In genomic region chr2:165325521-165326303, GRCm38 (mm10) we compare ENCODE assay signal across 8 mouse cellular contexts. TPM values are rescaled to one million over a fixed set of nuclear protein-coding genes. Genes with fewer than 3 reads are reported as not detected.
DNase-seq lines count a peak whose midpoint lies in the region; ATAC-seq and TF ChIP-seq lines count a peak whose summit lies in the region.

No protein-coding gene starts in this region.

- ATAC-seq in kidney, embryonic 16.5 days (ENCODE audit: low FRiP score, low TSS enrichment), result peak; percentile 44
- peak; percentile 49 for ATAC-seq in lung, embryonic 14.5 days (ENCODE audit: insufficient read depth)
- no peak; the same call in none of the 2 replicates for ATAC-seq in stomach, postnatal 0 days (ENCODE audit: low FRiP score, low TSS enrichment)

- peak overlapping the region; percentile 68 for H3K27ac ChIP-seq in kidney, embryonic 16.5 days (ENCODE audit: low read length)
- H3K27ac ChIP-seq in hindbrain, embryonic 10.5 days, result peak overlapping the region; percentile 91
- peak overlapping the region; percentile 58 for H3K27ac ChIP-seq in lung, embryonic 14.5 days (ENCODE audit: low read depth)
- H3K27ac ChIP-seq in stomach, postnatal 0 days (replicated peaks), result peak overlapping the region; percentile 81

- under 1% methylated on average over 26 of the region's 30 CpGs for WGBS in kidney, embryonic 16.5 days
- WGBS in hindbrain, embryonic 10.5 days, result 2% methylated on average over 30 of the region's 30 CpGs
- WGBS in lung, embryonic 14.5 days, result 1% methylated on average over 30 of the region's 30 CpGs
- WGBS in stomach, postnatal 0 days, result under 1% methylated on average over 25 of the region's 30 CpGs

- H3K4me2 ChIP-seq in kidney, embryonic 16.5 days (replicated peaks; ENCODE audit: low read depth, low read length), result peak overlapping the region; percentile 94
- H3K4me2 ChIP-seq in lung, embryonic 14.5 days, result peak overlapping the region; percentile 95
- peak overlapping the region; percentile 80 for H3K4me2 ChIP-seq in stomach, postnatal 0 days (replicated peaks; ENCODE audit: low read depth)

- TF ChIP-seq EP300 in stomach, postnatal 0 days (optimal IDR thresholded peaks at IDR 0.05), result no peak

- DNase-seq in kidney, adult 8-10 months, result no peak
- peak; percentile 59 to 66 for DNase-seq in cerebellum, adult 18-20 months
- no peak for DNase-seq in hindbrain, embryonic 10.5 days (ENCODE audit: low spot score)
- peak; percentile 50 for DNase-seq in lung, embryonic 14.5 days
- no peak for DNase-seq in stomach, postnatal 0 days (ENCODE audit: low spot score)
- DNase-seq in layer of hippocampus, adult 8-10 months (ENCODE audit: low spot score in 2 of 2), result no peak
- no peak for DNase-seq in left cerebral cortex, adult 18-20 months (ENCODE audit: low spot score in 2 of 2)

- peaks cover 3% of the 10 kb centered on the region; the same call in 1 of the 2 replicates for H3K36me3 ChIP-seq in kidney, embryonic 16.5 days (ENCODE audit: insufficient read depth, low read length)
- H3K36me3 ChIP-seq in hindbrain, embryonic 10.5 days, result no peaks in the 10 kb centered on the region
- H3K36me3 ChIP-seq in lung, embryonic 14.5 days (ENCODE audit: insufficient read depth), result no peaks in the 10 kb centered on the region
- H3K36me3 ChIP-seq in stomach, postnatal 0 days (ENCODE audit: control insufficient read depth, insufficient read depth, low read length), result no peaks in the 10 kb centered on the region

- peak overlapping the region; percentile 99 for H3K4me3 ChIP-seq in kidney, embryonic 16.5 days (ENCODE audit: low read length)
- H3K4me3 ChIP-seq in hindbrain, embryonic 10.5 days, result peak overlapping the region; percentile 84
- H3K4me3 ChIP-seq in lung, embryonic 14.5 days (ENCODE audit: low read depth, low read length), result peak overlapping the region; percentile 93
- peak overlapping the region; percentile 91 for H3K4me3 ChIP-seq in stomach, postnatal 0 days (ENCODE audit: low read depth, low read length)

- H3K27me3 ChIP-seq in kidney, embryonic 16.5 days (ENCODE audit: insufficient read depth, low read length), result no peaks in the 10 kb centered on the region
- peaks cover 20% of the 10 kb centered on the region for H3K27me3 ChIP-seq in hindbrain, embryonic 10.5 days (ENCODE audit: insufficient read depth, poor library complexity, severe bottlenecking)
- H3K27me3 ChIP-seq in lung, embryonic 14.5 days (ENCODE audit: insufficient read depth, low read length), result no peaks in the 10 kb centered on the region
- H3K27me3 ChIP-seq in stomach, postnatal 0 days (ENCODE audit: control insufficient read depth, insufficient read depth, low read length), result no peaks in the 10 kb centered on the region

- 0 out of 2 replicates have a peak, but pooled peaks cover 1% of the 10 kb centered on the region for H3K9me3 ChIP-seq in kidney, embryonic 16.5 days (ENCODE audit: low read length)
- H3K9me3 ChIP-seq in hindbrain, embryonic 10.5 days, result no peaks in the 10 kb centered on the region
- H3K9me3 ChIP-seq in lung, embryonic 14.5 days (ENCODE audit: low read depth, low read length), result no peaks in the 10 kb centered on the region
- no peaks in the 10 kb centered on the region for H3K9me3 ChIP-seq in stomach, postnatal 0 days (ENCODE audit: control insufficient read depth, low read length)

- H3K9ac ChIP-seq in kidney, embryonic 16.5 days (replicated peaks; ENCODE audit: low read length), result peak overlapping the region; percentile 92
- H3K9ac ChIP-seq in lung, embryonic 14.5 days, result peak overlapping the region; percentile 88
- peak overlapping the region; percentile 88 for H3K9ac ChIP-seq in stomach, postnatal 0 days (ENCODE audit: low read length)

- peaks cover 59% of the 10 kb centered on the region for H3K4me1 ChIP-seq in kidney, embryonic 16.5 days (ENCODE audit: insufficient read depth, low read length)
- peaks cover 71% of the 10 kb centered on the region for H3K4me1 ChIP-seq in hindbrain, embryonic 10.5 days (replicated peaks)
- H3K4me1 ChIP-seq in lung, embryonic 14.5 days (ENCODE audit: insufficient read depth), result peaks cover 26% of the 10 kb centered on the region
- H3K4me1 ChIP-seq in stomach, postnatal 0 days (replicated peaks; ENCODE audit: control insufficient read depth, insufficient read depth), result peaks cover 2% of the 10 kb centered on the region; the same call in 1 of the 2 replicates

- TF ChIP-seq CTCF in lung, embryonic 14.5 days (IDR thresholded peaks at IDR 0.05; ENCODE audit: low read depth), result no peak
- TF ChIP-seq CTCF in stomach, postnatal 0 days (IDR thresholded peaks at IDR 0.05; ENCODE audit: low read depth), result no peak

RNA-seq across cellular contexts. Expression of gene Elmo2, which starts 0.6 kb away (rescaled TPM):
- 88.4 and 93.7 TPM in 2 replicates for polyA plus RNA-seq in kidney, embryonic 16.5 days (2015; fragmentation: Nextera tagmentation; extraction: Ambion mirVana)
- 90.0 and 94.6 TPM in 2 replicates for polyA plus RNA-seq in hindbrain, embryonic 10.5 days (2016; fragmentation: Nextera tagmentation; extraction: Ambion mirVana)
- polyA plus RNA-seq in lung, embryonic 14.5 days (2014; fragmentation: Nextera tagmentation; extraction: Ambion mirVana), result 79.2 and 82.2 TPM in 2 replicates
- polyA plus RNA-seq in stomach, postnatal 0 days (2015; fragmentation: Nextera tagmentation; extraction: Ambion mirVana), result 21.2 and 22.6 TPM in 2 replicates
- 100 to 1,000 TPM; 154 to 173 (median 161) TPM for total RNA-seq in layer of hippocampus, adult 8-10 months (2022)
- total RNA-seq in left cerebral cortex, adult 18-20 months (2021), result 100 to 1,000 TPM; 145 to 166 TPM

RNA-seq across cellular contexts. Expression of gene Slc35c2, which starts 38.0 kb away (rescaled TPM):
- 62.4 and 62.8 TPM in 2 replicates for polyA plus RNA-seq in kidney, embryonic 16.5 days (2015; fragmentation: Nextera tagmentation; extraction: Ambion mirVana)
- 68.3 and 73.0 TPM in 2 replicates for polyA plus RNA-seq in hindbrain, embryonic 10.5 days (2016; fragmentation: Nextera tagmentation; extraction: Ambion mirVana)
- polyA plus RNA-seq in lung, embryonic 14.5 days (2014; fragmentation: Nextera tagmentation; extraction: Ambion mirVana), result 51.9 and 52.3 TPM in 2 replicates
- polyA plus RNA-seq in stomach, postnatal 0 days (2015; fragmentation: Nextera tagmentation; extraction: Ambion mirVana), result 38.5 and 39.3 TPM in 2 replicates
- 10 to 100 TPM; 79.3 to 98.3 (median 92.3) TPM for total RNA-seq in layer of hippocampus, adult 8-10 months (2022)
- total RNA-seq in left cerebral cortex, adult 18-20 months (2021), result 10 to 100 TPM; 58.2 to 60.6 TPM

RNA-seq across cellular contexts. Expression of gene Zfp663, which starts 42.8 kb away (rescaled TPM):
- 1.1 and 1.3 TPM in 2 replicates for polyA plus RNA-seq in kidney, embryonic 16.5 days (2015; fragmentation: Nextera tagmentation; extraction: Ambion mirVana)
- polyA plus RNA-seq in hindbrain, embryonic 10.5 days (2016; fragmentation: Nextera tagmentation; extraction: Ambion mirVana), result 5.5 and 6.7 TPM in 2 replicates
- 0.96 and 1.1 TPM in 2 replicates for polyA plus RNA-seq in lung, embryonic 14.5 days (2014; fragmentation: Nextera tagmentation; extraction: Ambion mirVana)
- polyA plus RNA-seq in stomach, postnatal 0 days (2015; fragmentation: Nextera tagmentation; extraction: Ambion mirVana), result 0.05 and 0.23 TPM in 2 replicates
- under 1 TPM in 1 of 4 experiments, not detected in 3; 0.17 TPM for total RNA-seq in layer of hippocampus, adult 8-10 months (2022)
- total RNA-seq in left cerebral cortex, adult 18-20 months (2021), result not detected

Comparison
In these comparisons a context has a peak if more than half of its experiments do, and no peak if none do; other contexts are left out.
1. DNase-seq: peak in cerebellum, adult 18-20 months (2 of 2) and lung, embryonic 14.5 days (single experiment); none in kidney, adult 8-10 months (0 of 2), hindbrain, embryonic 10.5 days (single experiment), stomach, postnatal 0 days (single experiment), layer of hippocampus, adult 8-10 months (0 of 2) and left cerebral cortex, adult 18-20 months (0 of 2).
2. Peak in every context shown above with its lines, with median percentiles within 50 percentile points of each other: H3K27ac ChIP-seq, H3K4me2 ChIP-seq, H3K4me3 ChIP-seq and H3K9ac ChIP-seq.